Comparison of ENCODE assay signal across 13 mouse cellular contexts in genomic region chr3:38663023-38663422, GRCm38 (mm10).
DNase-seq lines count a peak whose midpoint lies in the region; ATAC-seq and TF ChIP-seq lines count a peak whose summit lies in the region.
"Had no signal": no experiment of that assay in that cellular context is flagged by ENCODE, and none has a peak within 500 bp of the region (broad histone marks: within the 10 kb centered on the region; RNA-seq: fewer than 3 reads in every experiment).

No protein-coding gene starts in this region.

- H3K4me3 ChIP-seq in liver, postnatal 0 days (ENCODE audit: low read depth, low read length) = no peak overlapping the region
- H3K4me3 ChIP-seq: limb, embryonic 15.5 days had no signal

- no peak for ATAC-seq in liver, postnatal 0 days
- ATAC-seq in granulocyte monocyte progenitor cell, adult 5-6 weeks (replicated peaks; ENCODE audit: poor library complexity, severe bottlenecking) = no peak

- peak; percentile 61 for TF ChIP-seq CTCF in liver, postnatal 0 days (IDR thresholded peaks at IDR 0.05; ENCODE audit: low read depth)

- no peak overlapping the region for H3K9ac ChIP-seq in liver, postnatal 0 days (replicated peaks)
- H3K9ac ChIP-seq: limb, embryonic 15.5 days; neural tube, embryonic 15.5 days had no signal

- H3K27me3 ChIP-seq in liver, postnatal 0 days (ENCODE audit: insufficient read depth, low read length) = no peaks in the 10 kb centered on the region
- H3K27me3 ChIP-seq in splenic B cell, adult 2 months (ENCODE audit: control insufficient read depth, insufficient read depth, low read length, poor library complexity, severe bottlenecking) = no peaks in the 10 kb centered on the region
- H3K27me3 ChIP-seq: limb, embryonic 15.5 days; neural tube, embryonic 15.5 days had no signal

- H3K27ac ChIP-seq in liver, postnatal 0 days (ENCODE audit: low read depth) = no peak overlapping the region

- no peaks in the 10 kb centered on the region for H3K36me3 ChIP-seq in liver, postnatal 0 days (replicated peaks; ENCODE audit: insufficient read depth, low read length)
- no peaks in the 10 kb centered on the region for H3K36me3 ChIP-seq in splenic B cell, adult 2 months (ENCODE audit: control insufficient read depth, insufficient read depth, low read length, poor library complexity, severe bottlenecking)
- H3K36me3 ChIP-seq: G1E; limb, embryonic 15.5 days; neural tube, embryonic 15.5 days had no signal

- no peak overlapping the region for H3K4me2 ChIP-seq in liver, postnatal 0 days (ENCODE audit: low read depth, low read length)

- WGBS in liver, postnatal 0 days (ENCODE audit: insufficient replicate concordance) = 64% methylated on average over 5 of the region's 5 CpGs

- DNase-seq in cerebellum, postnatal 14 days = peak; percentile 27 to 53
- no peak for DNase-seq in cerebellum, adult 9-11 months
- no peak for DNase-seq in liver, postnatal 0 days
- DNase-seq in liver (no peak), R1 (ENCODE audit: low read depth, low spot score) (peak; percentile 54)
- peak; percentile 6 for DNase-seq in splenic B cell, adult 2 months (ENCODE audit: low read depth, low spot score)
- DNase-seq in left cerebral cortex, adult 9 months (ENCODE audit: low spot score in 2 of 2) = no peak
- DNase-seq: heart, adult 11 months; kidney, adult 18-20 months had no signal

- no peak for TF ChIP-seq EP300 in liver, postnatal 0 days (IDR thresholded peaks at IDR 0.05; ENCODE audit: low read depth)

- no peaks in the 10 kb centered on the region for H3K4me1 ChIP-seq in liver, postnatal 0 days (ENCODE audit: insufficient read depth)

- H3K9me3 ChIP-seq in liver, postnatal 0 days (ENCODE audit: low read length) = peaks cover 4% of the 10 kb centered on the region; the same call in 1 of the 2 replicates
- H3K9me3 ChIP-seq: limb, embryonic 15.5 days; neural tube, embryonic 15.5 days had no signal

Comparison
In these comparisons a context has a peak if more than half of its experiments do, and no peak if none do; other contexts are left out.
1. DNase-seq: peak in cerebellum, postnatal 14 days (2 of 2), R1 (single experiment) and splenic B cell, adult 2 months (single experiment); none in cerebellum, adult 9-11 months (single experiment), liver, postnatal 0 days (single experiment), liver (single experiment) and left cerebral cortex, adult 9 months (0 of 2).